In genomic region chr2:126618470-126619179, GRCm38 (mm10) we compare ENCODE assay signal across 12 mouse cellular contexts. TPM values are rescaled to one million over a fixed set of nuclear protein-coding genes. Genes with fewer than 3 reads are reported as not detected.
DNase-seq lines count a peak whose midpoint lies in the region; ATAC-seq lines count a peak whose summit lies in the region.
"Had no signal": no experiment of that assay in that cellular context is flagged by ENCODE, and none has a peak within 500 bp of the region (broad histone marks: within the 10 kb centered on the region; RNA-seq: fewer than 3 reads in every experiment).

No protein-coding gene starts in this region.

- no peak overlapping the region for H3K4me2 ChIP-seq in forebrain, embryonic 13.5 days
- no peak overlapping the region for H3K4me2 ChIP-seq in forebrain, embryonic 15.5 days (replicated peaks)
- H3K4me2 ChIP-seq in liver, embryonic 12.5 days: peak overlapping the region; percentile 43
- no peak overlapping the region for H3K4me2 ChIP-seq in hindbrain, embryonic 14.5 days (replicated peaks)

- intact Hi-C loops in left cerebral cortex, postnatal 36 days (cut with DNase I): no loop called here

- no peaks in the 10 kb centered on the region for H3K9me3 ChIP-seq in forebrain, embryonic 13.5 days (replicated peaks)
- no peaks in the 10 kb centered on the region for H3K9me3 ChIP-seq in forebrain, embryonic 15.5 days
- no peaks in the 10 kb centered on the region for H3K9me3 ChIP-seq in liver, embryonic 12.5 days (replicated peaks)
- no peaks in the 10 kb centered on the region for H3K9me3 ChIP-seq in hindbrain, embryonic 14.5 days (ENCODE audit: control insufficient read depth, low read length)

- H3K27ac ChIP-seq in forebrain, embryonic 13.5 days: no peak overlapping the region
- H3K27ac ChIP-seq in forebrain, embryonic 15.5 days (replicated peaks): no peak overlapping the region
- no peak overlapping the region for H3K27ac ChIP-seq in liver, embryonic 12.5 days
- no peak overlapping the region for H3K27ac ChIP-seq in hindbrain, embryonic 14.5 days

- H3K9ac ChIP-seq in forebrain, embryonic 13.5 days: no peak overlapping the region
- no peak overlapping the region for H3K9ac ChIP-seq in forebrain, embryonic 15.5 days (replicated peaks)
- no peak overlapping the region for H3K9ac ChIP-seq in liver, embryonic 12.5 days
- no peak overlapping the region for H3K9ac ChIP-seq in hindbrain, embryonic 14.5 days

- 23% methylated on average over 8 of the region's 8 CpGs for whole genome bisulfite sequencing in forebrain, embryonic 13.5 days
- WGBS in forebrain, embryonic 15.5 days: 18% methylated on average over 8 of the region's 8 CpGs
- 12% methylated on average over 8 of the region's 8 CpGs for WGBS in liver, embryonic 12.5 days (ENCODE audit: insufficient replicate concordance)
- WGBS in hindbrain, embryonic 14.5 days: 28% methylated on average over 8 of the region's 8 CpGs

- DNase-seq in retina, adult 2 months (ENCODE audit: low read depth, low spot score): peak; percentile 45
- no peak for DNase-seq in retina, postnatal 1 day
- DNase-seq in left cerebral cortex, postnatal 36 days (ENCODE audit: low spot score in 2 of 2): no peak
- DNase-seq in hindbrain, embryonic 14.5 days (ENCODE audit: low spot score): no peak
- no peak for DNase-seq in urinary bladder, adult 2 months (ENCODE audit: low spot score)
- DNase-seq: cerebellum, postnatal 36 days; layer of hippocampus, postnatal 36 days had no signal

- no peaks in the 10 kb centered on the region for H3K27me3 ChIP-seq in forebrain, embryonic 13.5 days
- H3K27me3 ChIP-seq in forebrain, embryonic 15.5 days: no peaks in the 10 kb centered on the region
- H3K27me3 ChIP-seq in liver, embryonic 12.5 days (replicated peaks): no peaks in the 10 kb centered on the region
- no peaks in the 10 kb centered on the region for H3K27me3 ChIP-seq in hindbrain, embryonic 14.5 days (ENCODE audit: control insufficient read depth, insufficient read depth, low read length)

- ATAC-seq in forebrain, embryonic 13.5 days: peak; percentile 38; the same call in 1 of the 2 replicates
- ATAC-seq in forebrain, embryonic 15.5 days (replicated peaks): no peak
- ATAC-seq in liver, embryonic 12.5 days: no peak
- ATAC-seq in hindbrain, embryonic 14.5 days (ENCODE audit: low FRiP score): no peak
- ATAC-seq: activated CD4-positive, CD25-positive, alpha-beta regulatory T cell, adult 4 months; CD4-positive, CD25-positive, alpha-beta regulatory T cell, adult 4 months had no signal

- H3K4me1 ChIP-seq in forebrain, embryonic 13.5 days: 0 out of 2 replicates have a peak, but pooled peaks cover 7% of the 10 kb centered on the region
- 0 out of 2 replicates have a peak, but pooled peaks cover 3% of the 10 kb centered on the region for H3K4me1 ChIP-seq in forebrain, embryonic 15.5 days
- H3K4me1 ChIP-seq in liver, embryonic 12.5 days: peaks cover 14% of the 10 kb centered on the region
- H3K4me1 ChIP-seq in hindbrain, embryonic 14.5 days (replicated peaks; ENCODE audit: control insufficient read depth, insufficient read depth, low read length): no peaks in the 10 kb centered on the region

- no peaks in the 10 kb centered on the region for H3K36me3 ChIP-seq in forebrain, embryonic 13.5 days (ENCODE audit: poor library complexity, severe bottlenecking)
- no peaks in the 10 kb centered on the region for H3K36me3 ChIP-seq in forebrain, embryonic 15.5 days
- no peaks in the 10 kb centered on the region for H3K36me3 ChIP-seq in liver, embryonic 12.5 days
- no peaks in the 10 kb centered on the region for H3K36me3 ChIP-seq in hindbrain, embryonic 14.5 days (replicated peaks; ENCODE audit: control insufficient read depth, insufficient read depth)

- H3K4me3 ChIP-seq in forebrain, embryonic 13.5 days: no peak overlapping the region
- H3K4me3 ChIP-seq in forebrain, embryonic 15.5 days: no peak overlapping the region
- no peak overlapping the region; the same call in 1 of the 2 replicates for H3K4me3 ChIP-seq in liver, embryonic 12.5 days
- no peak overlapping the region for H3K4me3 ChIP-seq in hindbrain, embryonic 14.5 days (replicated peaks; ENCODE audit: low read length)

RNA-seq across cellular contexts. Expression of gene Hdc, which starts 0.5 kb away (rescaled TPM):
- 1.0 and 1.2 TPM in 2 replicates for polyA plus RNA-seq in forebrain, embryonic 13.5 days (2015; fragmentation: Nextera tagmentation; extraction: Ambion mirVana)
- 1.4 and 2.4 TPM in 2 replicates for polyA plus RNA-seq in forebrain, embryonic 15.5 days (2015; fragmentation: Nextera tagmentation; extraction: Ambion mirVana)
- polyA plus RNA-seq in liver, embryonic 12.5 days (2016; fragmentation: Nextera tagmentation; extraction: Ambion mirVana): 6.1 and 6.5 TPM in 2 replicates
- total RNA-seq in left cerebral cortex, postnatal 36 days (2021): under 1 TPM; 0.20 to 0.76 TPM
- polyA plus RNA-seq in hindbrain, embryonic 14.5 days (2014; fragmentation: Nextera tagmentation; extraction: Ambion mirVana): 1.1 and 2.5 TPM in 2 replicates
- 0.58 and 0.71 TPM in 2 replicates for polyA plus RNA-seq in urinary bladder, adult 2 months (2012; rRNA removed)

RNA-seq across cellular contexts. Expression of gene Gabpb1, which starts 57.5 kb away (rescaled TPM):
- 68.6 and 70.3 TPM in 2 replicates for polyA plus RNA-seq in forebrain, embryonic 13.5 days (2015; fragmentation: Nextera tagmentation; extraction: Ambion mirVana)
- 57.4 and 58.1 TPM in 2 replicates for polyA plus RNA-seq in forebrain, embryonic 15.5 days (2015; fragmentation: Nextera tagmentation; extraction: Ambion mirVana)
- polyA plus RNA-seq in liver, embryonic 12.5 days (2016; fragmentation: Nextera tagmentation; extraction: Ambion mirVana): 35.3 and 36.2 TPM in 2 replicates
- total RNA-seq in left cerebral cortex, postnatal 36 days (2021): 10 to 100 TPM; 17.2 to 22.7 TPM
- 41.7 and 43.8 TPM in 2 replicates for polyA plus RNA-seq in hindbrain, embryonic 14.5 days (2014; fragmentation: Nextera tagmentation; extraction: Ambion mirVana)
- polyA plus RNA-seq in urinary bladder, adult 2 months (2012; rRNA removed): 16.4 and 17.1 TPM in 2 replicates
